Mouse (Mus musculus): Measurements from ENCODE around the gene Prnp. TPM values are rescaled to one million over a fixed set of nuclear protein-coding genes. Genes with fewer than 3 reads are reported as not detected.

The Prnp gene
- total RNA-seq, 2 experiments from 2014 or later: 104 to 114 TPM

Other genes starting within 250 kb of the Prnp start
- not detected for gene Erv3, start 50.2 kb upstream of the Prnp start, total RNA-seq (2021)
- not detected for gene Prn, start within 50 bp of the Prnp start, total RNA-seq (2021)
- under 1 TPM; 0.16 to 0.36 TPM for gene Prnd, start 40.9 kb downstream of the Prnp start, total RNA-seq (2021)
- 1 to 10 TPM; 4.3 to 5.1 TPM for gene Rassf2, start 120.3 kb downstream of the Prnp start, total RNA-seq (2021)
- 10 to 100 TPM in 1 of 2 experiments, 1 to 10 TPM in 1; 9.4 to 12.9 TPM for gene Slc23a2, start 235.2 kb downstream of the Prnp start, total RNA-seq (2021)